Mouse (Mus musculus): ENCODE measurements around the gene Ring1. TPM values are rescaled to one million over a fixed set of nuclear protein-coding genes. Genes with fewer than 3 reads are reported as not detected.

Ring1 gene
- 10 to 100 TPM; 11.6 to 12.8 TPM for total RNA-seq (2021)
- long read RNA-seq, experiment 1, transcript Ring1-201 (7 exons, 2,034 nt) = major isoform, 13 of 27 reads
- long read RNA-seq, experiment 1, partial matches to known transcripts = 6 of 27 reads
- long read RNA-seq, experiment 1, other reads (novel, unspliced or antisense) = 8 of 27 reads
- long read RNA-seq, experiment 2, transcript Ring1-201 (7 exons, 2,034 nt) = major isoform, 13 of 37 reads
- long read RNA-seq, experiment 2, partial matches to known transcripts = 14 of 37 reads
- long read RNA-seq, experiment 2, other reads (novel, unspliced or antisense) = 10 of 37 reads

DNA sequence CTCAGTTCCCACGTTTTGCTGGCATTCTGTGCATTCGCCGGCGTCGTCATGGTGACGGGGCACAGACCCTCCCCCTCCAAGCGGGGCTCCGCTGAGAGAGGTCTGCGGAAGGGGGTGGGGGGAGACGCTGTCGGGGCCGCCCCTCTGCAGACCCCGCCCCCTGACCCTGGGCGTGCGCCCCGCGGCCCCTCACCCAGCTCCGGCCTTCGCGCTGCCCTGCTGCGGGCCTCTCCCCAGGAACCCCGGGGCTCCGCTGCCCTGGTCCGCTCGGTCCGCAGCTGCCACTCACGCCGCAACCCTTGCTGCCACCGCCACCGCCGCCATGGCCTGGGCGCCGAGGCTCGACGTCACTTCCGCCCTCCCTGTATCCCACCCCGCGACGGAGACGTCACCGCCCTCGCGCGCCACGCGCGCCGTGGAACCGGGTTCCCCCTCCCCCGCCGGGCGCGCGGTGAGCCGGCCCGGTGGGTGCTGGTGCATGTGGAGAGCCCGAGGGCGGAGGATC is at the start of gene Ring1:
Ring1 (minus strand) TSS at position 364 of the 505 bp plus-strand sequence.
- TF ChIP-seq CTCF (IDR thresholded peaks at IDR 0.05) = no peak
- intact Hi-C loops (cut with DNase I) = loop anchor here (5.0 kb wide), 1 partner anchor 67 kb away; the partner anchor contains the start of genes Rps18 and Vps52
- Histone ChIP-seq H3K27ac (peak within 1 kb of the TSS; percentile 98), H3K4me3 (peak within 1 kb of the TSS; percentile 93)
- DNase-seq = peak; percentile 93

DNA sequence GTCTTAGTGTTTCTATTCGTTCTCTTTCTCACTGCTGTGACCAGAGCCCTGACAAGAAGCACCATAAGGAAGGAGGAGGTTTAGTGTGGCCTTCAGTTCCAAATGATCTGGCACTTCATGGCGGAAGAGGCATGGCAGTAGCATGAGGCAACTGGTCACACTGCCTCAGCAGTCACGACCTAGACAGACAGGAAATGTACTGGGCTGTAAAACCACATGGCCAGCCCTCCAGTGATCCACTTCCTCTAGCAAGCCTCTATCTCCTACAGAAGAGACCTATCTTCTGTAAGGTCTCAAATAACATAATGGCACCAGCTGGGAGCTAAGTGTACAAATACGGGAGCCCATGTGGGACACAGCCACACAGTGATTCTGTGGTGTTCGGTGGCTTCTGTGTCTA is 47.6 kb upstream of the Ring1 start:
- Histone ChIP-seq H3K4me3 (no peak overlapping the region), H3K27ac (no peak overlapping the region)
- no peak for TF ChIP-seq CTCF (IDR thresholded peaks at IDR 0.05)
- DNase-seq = no peak
- intact Hi-C loops (cut with DNase I) = no loop called here

DNA sequence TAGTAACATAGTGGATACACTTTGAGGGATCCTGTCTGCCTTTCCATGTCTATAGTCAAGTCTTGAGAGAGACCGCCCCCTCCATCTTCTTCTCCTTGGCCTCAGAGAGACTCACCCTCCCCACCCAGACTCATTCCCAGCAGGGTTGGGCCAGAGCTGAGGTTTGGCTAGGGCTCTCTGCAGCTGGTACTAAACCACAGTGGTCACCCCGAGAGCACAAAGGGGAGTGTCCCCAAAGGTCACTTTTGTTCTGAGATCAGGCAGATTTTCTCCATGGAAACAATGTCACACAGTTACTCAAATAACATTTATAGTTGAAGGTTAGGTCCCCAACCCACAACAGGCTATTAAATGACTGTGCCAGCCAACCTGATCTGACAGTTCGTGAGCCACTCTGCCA is 44.4 kb upstream of the Ring1 start:
- intact Hi-C loops (cut with DNase I) = no loop called here
- DNase-seq = no peak
- no peak for TF ChIP-seq CTCF (IDR thresholded peaks at IDR 0.05)
- Histone ChIP-seq H3K4me3 (no peak overlapping the region), H3K27ac (no peak overlapping the region)

DNA sequence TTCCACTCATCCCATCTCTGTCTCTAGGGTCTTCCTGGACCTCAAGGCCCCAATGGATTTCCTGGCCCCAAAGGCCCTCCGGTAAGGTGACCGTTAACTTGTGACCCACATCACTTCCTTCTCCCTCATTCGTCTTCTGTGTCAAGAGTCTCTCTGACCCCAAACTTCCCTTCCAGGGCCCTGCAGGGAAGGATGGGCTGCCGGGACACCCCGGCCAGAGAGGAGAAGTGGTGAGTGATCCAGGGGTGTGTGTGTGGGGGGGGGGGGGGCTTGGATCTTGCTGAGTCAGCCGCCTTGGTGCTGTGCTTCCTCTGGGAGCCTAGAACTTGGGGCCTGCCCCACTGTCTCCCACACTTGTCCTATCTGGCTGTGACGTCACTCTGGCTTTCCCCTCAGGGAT is 32.7 kb upstream of the Ring1 start:
- Histone ChIP-seq H3K4me3 (no peak overlapping the region), H3K27ac (no peak overlapping the region)
- TF ChIP-seq CTCF (IDR thresholded peaks at IDR 0.05) = no peak
- DNase-seq = no peak
- intact Hi-C loops (cut with DNase I) = no loop called here

- H3K27ac ChIP-seq = no peak overlapping the region
- H3K4me3 ChIP-seq = no peak overlapping the region
- intact Hi-C loops (cut with DNase I) = no loop called here
- no peak for TF ChIP-seq CTCF (IDR thresholded peaks at IDR 0.05)
- no peak for DNase-seq
Observed at GRCm38 (mm10) chr17:34047404-34048050, 23.0 kb upstream of the Ring1 start.

- no peak for TF ChIP-seq CTCF (IDR thresholded peaks at IDR 0.05)
- intact Hi-C loops (cut with DNase I) = no loop called here
- H3K27ac ChIP-seq = no peak overlapping the region
- DNase-seq = no peak
- no peak overlapping the region for H3K4me3 ChIP-seq
Observed at GRCm38 (mm10) chr17:34045941-34046340, 21.5 kb upstream of the Ring1 start.

DNA sequence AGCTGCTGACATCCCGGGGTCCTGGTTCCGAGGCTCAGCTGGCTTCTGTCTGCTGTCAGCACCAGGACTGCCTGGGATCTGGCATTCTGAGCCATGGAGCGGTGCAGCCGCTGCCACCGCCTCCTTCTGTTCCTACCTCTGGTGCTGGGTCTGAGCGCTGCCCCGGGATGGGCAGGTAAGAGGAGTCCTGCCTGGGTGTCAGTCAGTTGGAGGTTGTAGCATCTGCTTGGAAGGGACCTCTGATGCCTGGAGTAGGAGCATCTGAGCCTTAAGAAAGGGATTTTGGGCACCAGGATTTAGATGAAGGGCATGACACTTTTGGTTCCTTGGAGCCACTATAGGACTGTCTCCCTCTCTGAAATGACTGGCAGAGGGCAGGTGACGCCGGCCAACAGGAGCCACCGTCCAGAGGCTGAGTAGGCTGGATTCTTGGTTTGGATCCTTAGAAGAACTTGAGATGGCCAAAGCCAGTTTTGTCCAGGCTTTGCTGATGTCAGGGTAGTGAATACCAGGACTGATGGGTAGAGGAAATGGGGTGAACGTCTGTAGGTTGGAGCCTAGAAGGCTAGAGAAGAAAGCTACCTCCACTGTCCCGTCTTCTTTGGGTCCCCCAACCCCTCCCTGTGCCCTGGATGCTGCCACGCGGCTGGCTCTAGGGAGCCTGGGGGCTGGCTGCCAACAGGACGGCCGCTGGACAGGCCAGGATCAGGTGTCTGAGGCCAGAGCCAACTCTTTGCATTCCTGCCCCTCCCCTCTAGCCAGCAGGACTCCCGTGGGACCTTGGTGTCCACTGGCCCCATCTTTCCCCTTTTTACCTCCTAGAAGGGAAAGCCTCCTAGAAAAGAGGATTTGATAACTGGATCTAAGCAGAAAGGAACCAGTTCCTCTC is 15.3 kb upstream of the Ring1 start:
- H3K4me3 ChIP-seq = peak overlapping the region; percentile 57

DNA sequence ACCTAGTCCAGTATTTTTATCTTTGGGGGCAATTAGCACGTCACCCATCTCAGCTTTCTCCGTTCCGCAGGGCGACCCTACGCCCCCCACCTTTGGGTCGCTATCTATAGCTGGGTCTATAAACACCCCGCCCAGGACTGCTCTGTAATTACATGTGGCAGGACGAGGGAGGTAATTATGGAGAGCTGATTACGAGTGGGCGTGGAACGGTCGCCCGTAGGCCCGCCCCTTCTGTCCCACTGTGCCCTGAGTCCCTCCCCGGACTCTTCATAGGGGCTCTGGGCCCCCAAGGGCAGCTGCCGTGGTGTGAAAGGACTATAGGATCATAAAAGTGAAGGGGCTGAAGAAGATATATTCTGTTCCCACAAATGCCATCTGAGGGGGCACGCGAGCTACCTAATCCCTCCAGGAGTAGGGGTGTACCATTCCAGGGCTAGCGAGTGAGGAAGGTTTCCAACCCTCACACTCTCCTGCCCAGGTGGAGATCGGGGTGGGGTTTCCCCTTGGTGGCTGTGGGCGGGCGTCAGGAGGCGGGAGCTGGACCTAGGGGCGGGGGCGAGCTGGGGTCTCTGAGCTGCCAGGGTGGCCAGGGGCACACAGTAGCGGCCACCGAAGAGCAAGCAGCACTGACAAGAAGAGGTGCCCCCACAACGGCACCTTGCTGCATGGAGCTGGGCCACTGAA is 14.5 kb upstream of the Ring1 start, which contains the start of gene Col11a2:
Col11a2 (plus strand) TSS at position 560 of the 684 bp plus-strand sequence.
- TF ChIP-seq CTCF (IDR thresholded peaks at IDR 0.05) = no peak
- peak; percentile 49 for DNase-seq
- intact Hi-C loops (cut with DNase I) = loop anchor here (5.0 kb wide), 1 partner anchor 68 kb away; no protein-coding TSS in a partner anchor
- Histone ChIP-seq H3K27ac (peak within 1 kb of the TSS; percentile 81), H3K4me3 (peak within 1 kb of the TSS; percentile 57)

More for the DNA sequence above, 15.3 kb upstream of the Ring1 start:
- intact Hi-C loops (cut with DNase I) = loop anchor here (5.0 kb wide), 1 partner anchor 67 kb away; no protein-coding TSS in a partner anchor
- peak; percentile 94 for DNase-seq
- H3K27ac ChIP-seq = peak overlapping the region; percentile 81
- no peak for TF ChIP-seq CTCF (IDR thresholded peaks at IDR 0.05)

GRCm38 (mm10) chr17:34038440-34038839 is 14.0 kb upstream of the Ring1 start:
- H3K4me3 ChIP-seq = peak overlapping the region; percentile 57
- DNase-seq = peak; percentile 65
- intact Hi-C loops (cut with DNase I) = loop anchor here (5.0 kb wide), 1 partner anchor 69 kb away; no protein-coding TSS in a partner anchor
- peak overlapping the region; percentile 81 for H3K27ac ChIP-seq
- no peak for TF ChIP-seq CTCF (IDR thresholded peaks at IDR 0.05)

- DNase-seq = peak; percentile 28
- no peak for TF ChIP-seq CTCF (IDR thresholded peaks at IDR 0.05)
- intact Hi-C loops (cut with DNase I) = loop anchor here (5.0 kb wide), 1 partner anchor 70 kb away; no protein-coding TSS in a partner anchor
Observed at GRCm38 (mm10) chr17:34037241-34037640, 12.8 kb upstream of the Ring1 start.

GRCm38 (mm10) chr17:34036647-34037046 is 12.2 kb upstream of the Ring1 start:
- Histone ChIP-seq H3K4me3 (no peak overlapping the region), H3K27ac (no peak overlapping the region)
- DNase-seq = peak; percentile 54
- no peak for TF ChIP-seq CTCF (IDR thresholded peaks at IDR 0.05)
- intact Hi-C loops (cut with DNase I) = loop anchor here (5.0 kb wide), 1 partner anchor 71 kb away; no protein-coding TSS in a partner anchor

More at GRCm38 (mm10) chr17:34037241-34037640, 12.8 kb upstream of the Ring1 start:
- H3K4me3 ChIP-seq = no peak overlapping the region
- no peak overlapping the region for H3K27ac ChIP-seq

Data from gastrocnemius, adult 2 months (tissue).